Mouse (Mus musculus) bone marrow macrophage, adult 2 months (primary cell): ENCODE measurements around the gene Trip11.

Experiments
- CTCF ChIP-seq: IDR thresholded peaks from 2 replicates; pipeline ENCODE4 v1.5.1; 2012; ENCODE audit warnings: low read depth, mild to moderate bottlenecking, low read length, moderate library complexity
- POLR2A ChIP-seq: IDR thresholded peaks from 2 replicates; pipeline ENCODE4 v1.6.1; 2012; ENCODE audit warnings: mild to moderate bottlenecking, low read depth, low read length, borderline replicate concordance

DNA sequence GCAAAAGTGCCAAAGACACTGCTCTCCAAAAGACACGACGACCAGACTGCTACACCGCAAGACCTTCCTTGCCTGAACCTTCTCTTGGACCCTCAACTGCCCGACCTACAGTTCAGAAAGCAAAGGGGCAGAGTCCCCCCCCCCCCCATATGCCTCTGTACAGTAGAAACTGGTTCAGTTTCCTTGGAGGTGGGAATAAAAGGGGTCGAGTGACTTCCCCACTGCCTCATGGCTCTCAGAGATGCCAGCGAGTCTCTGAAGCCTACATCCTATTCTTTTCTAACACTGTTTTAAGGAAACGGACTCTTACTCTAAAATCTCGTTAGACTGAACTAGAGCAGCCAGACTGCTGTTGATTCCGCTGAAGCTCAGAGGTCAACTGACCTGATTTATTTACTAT lies 93.5 kb downstream of the Trip11 start:
- no peak for TF ChIP-seq POLR2A
- TF ChIP-seq CTCF = no peak
